Mouse (Mus musculus) heart, embryonic 14.5 days (tissue): ENCODE results near the gene Cyp4f40. TPM values are rescaled to one million over a fixed set of nuclear protein-coding genes. Genes with fewer than 3 reads are reported as not detected.
"Not testable (repeated sequence)": the region's sequence is repeated elsewhere in the genome, so short reads cannot be mapped to it uniquely, and the experiment has no call there.

Experiments used
- ATAC-seq: fragments of 200-750 bp; cut with Nextera tagmentation; 2 replicates; pipeline ENCODE4 v1.8.0; 2017; ENCODE audit warnings: low read depth, moderate TSS enrichment; ENCODE audit not compliant: insufficient number of reproducible peaks, insufficient read depth, low FRiP score
- H3K27ac ChIP-seq, 2 experiments: fragments of 200-500 bp in 1 of 2; fragments of 300-500 bp in 1 of 2; sonication (generic) in 1 of 2; replicated peaks in 1 of 2; 2 replicates each; pipeline ENCODE4 v1.5.1; 2012 to 2014; ENCODE audit warnings: low read depth in 2 of 2, low read length in 2 of 2, control low read depth in 1 of 2, mild to moderate bottlenecking in 1 of 2, mixed read lengths in 1 of 2; ENCODE audit not compliant: control insufficient read depth in 1 of 2, insufficient read depth in 1 of 2
- H3K27me3 ChIP-seq: fragments of 300-500 bp; sonication (generic); 2 replicates; pipeline ENCODE4 v1.6.1; 2014; ENCODE audit warnings: mild to moderate bottlenecking, low read length, control low read depth; ENCODE audit not compliant: control insufficient read depth, insufficient read depth
- H3K36me3 ChIP-seq: fragments of 300-500 bp; sonication (generic); 2 replicates; pipeline ENCODE4 v1.6.1; 2014; ENCODE audit warnings: mild to moderate bottlenecking, control low read depth, low read length, mixed read lengths; ENCODE audit not compliant: control insufficient read depth, insufficient read depth
- H3K4me1 ChIP-seq, 2 experiments: fragments of 200-500 bp in 1 of 2; fragments of 300-500 bp in 1 of 2; sonication (generic) in 1 of 2; 2 replicates each; pipeline ENCODE4 v1.6.1; 2012 to 2014; ENCODE audit warnings: low read length in 2 of 2, control low read depth in 1 of 2, mixed read lengths in 1 of 2; ENCODE audit not compliant: control insufficient read depth in 2 of 2, insufficient read depth in 2 of 2
- H3K4me2 ChIP-seq: fragments of 300-500 bp; sonication (generic); 2 replicates; pipeline ENCODE4 v1.6.1; 2014; ENCODE audit warnings: mild to moderate bottlenecking, low read length
- H3K4me3 ChIP-seq, 2 experiments: fragments of 200-500 bp in 1 of 2; fragments of 300-500 bp in 1 of 2; sonication (generic) in 1 of 2; 2 replicates each; pipeline ENCODE4 v1.5.1; 2012 to 2014; ENCODE audit warnings: low read length in 2 of 2, mild to moderate bottlenecking in 2 of 2, control low read depth in 1 of 2, low read depth in 1 of 2, moderate library complexity in 1 of 2; ENCODE audit not compliant: control insufficient read depth in 1 of 2, insufficient read depth in 1 of 2
- H3K9ac ChIP-seq: fragments of 300-500 bp; sonication (generic); 2 replicates; pipeline ENCODE4 v1.6.1; 2014; ENCODE audit warnings: mild to moderate bottlenecking, low read length
- H3K9me3 ChIP-seq: fragments of 300-500 bp; sonication (generic); 2 replicates; pipeline ENCODE4 v1.6.1; 2016; ENCODE audit warnings: low read length, control low read depth; ENCODE audit not compliant: control insufficient read depth
- WGBS: fragments of 180-500 bp; shearing (Covaris S2); extraction: QIAGEN DNeasy Blood & Tissue Kit; methylation state at CpG from one replicate; pipeline ENCODE4 v1.1.7; 2014; 5-methylcytosine and 5-hydroxymethylcytosine counted together
- polyA plus RNA-seq: library from polyadenylated mRNA; unstranded; fragments of >200 nt; fragmentation: Nextera tagmentation; extraction: Ambion mirVana; gene quantifications from 2 replicates; pipeline ENCODE4 v1.2.1, GENCODE M21; 2014

Cyp4f40 gene
- polyA plus RNA-seq, 1 experiment from 2014 or later, result not detected

- H3K27ac ChIP-seq, H3K27me3 ChIP-seq, H3K4me3 ChIP-seq, H3K4me1 ChIP-seq, H3K4me2 ChIP-seq, ATAC-seq, H3K9me3 ChIP-seq, H3K9ac ChIP-seq, H3K36me3 ChIP-seq: not testable (repeated sequence)
- 95% methylated on average over 1 of the region's 1 CpGs for WGBS
Observed at GRCm38 (mm10) chr17:32722151-32722550, 63.5 kb downstream of the Cyp4f40 start.

GRCm38 (mm10) chr17:32722771-32723170, 64.1 kb downstream of the Cyp4f40 start:
- no peaks in the 10 kb centered on the region for H3K4me1 ChIP-seq
- no peak overlapping the region for H3K27ac ChIP-seq
- H3K9ac ChIP-seq, result no peak overlapping the region
- H3K4me3 ChIP-seq, result no peak overlapping the region
- no peak for ATAC-seq
- H3K27me3 ChIP-seq, result no peaks in the 10 kb centered on the region
- no peaks in the 10 kb centered on the region for H3K36me3 ChIP-seq
- 72% methylated on average over 7 of the region's 7 CpGs for WGBS
- no peaks in the 10 kb centered on the region; the same call in 1 of the 2 replicates for H3K9me3 ChIP-seq
- H3K4me2 ChIP-seq, result no peak overlapping the region

GRCm38 (mm10) chr17:32726360-32726759, 67.7 kb downstream of the Cyp4f40 start:
- H3K27me3 ChIP-seq, result not testable (repeated sequence)

More at GRCm38 (mm10) chr17:32726360-32726759, 67.7 kb downstream of the Cyp4f40 start:
- not testable (repeated sequence) for ATAC-seq, H3K4me1 ChIP-seq, H3K9ac ChIP-seq, H3K4me3 ChIP-seq, H3K4me2 ChIP-seq, H3K9me3 ChIP-seq, H3K36me3 ChIP-seq, H3K27ac ChIP-seq

Other genes with a start within 250 kb of the Cyp4f40 start
- gene Pglyrp2, start 234.7 kb upstream of the Cyp4f40 start, polyA plus RNA-seq, result not detected in 2 replicates
- gene Cyp4f39, start 206.2 kb upstream of the Cyp4f40 start, polyA plus RNA-seq, result 0.42 and 0.74 TPM in 2 replicates
- 8.3 and 8.6 TPM in 2 replicates for gene Cyp4f17, start 152.8 kb upstream of the Cyp4f40 start, polyA plus RNA-seq
- 13.8 and 15.2 TPM in 2 replicates for gene Cyp4f16, start 122.3 kb upstream of the Cyp4f40 start, polyA plus RNA-seq
- gene Cyp4f37, start 37.6 kb upstream of the Cyp4f40 start, polyA plus RNA-seq, result not detected in 2 replicates
- not detected in 2 replicates for gene Cyp4f15, start 26.7 kb downstream of the Cyp4f40 start, polyA plus RNA-seq
- gene Zfp871, start 129.4 kb downstream of the Cyp4f40 start, polyA plus RNA-seq, result 32.5 and 34.7 TPM in 2 replicates
- gene Zfp811, start 151.0 kb downstream of the Cyp4f40 start, polyA plus RNA-seq, result 0.74 and 1.3 TPM in 2 replicates
- 9.1 and 13.0 TPM in 2 replicates for gene Zfp799, start 171.4 kb downstream of the Cyp4f40 start, polyA plus RNA-seq
- 6.6 and 8.4 TPM in 2 replicates for gene Zfp870, start 232.7 kb downstream of the Cyp4f40 start, polyA plus RNA-seq